ENCODE assay signal across 30 mouse cellular contexts in the genomic region with DNA sequence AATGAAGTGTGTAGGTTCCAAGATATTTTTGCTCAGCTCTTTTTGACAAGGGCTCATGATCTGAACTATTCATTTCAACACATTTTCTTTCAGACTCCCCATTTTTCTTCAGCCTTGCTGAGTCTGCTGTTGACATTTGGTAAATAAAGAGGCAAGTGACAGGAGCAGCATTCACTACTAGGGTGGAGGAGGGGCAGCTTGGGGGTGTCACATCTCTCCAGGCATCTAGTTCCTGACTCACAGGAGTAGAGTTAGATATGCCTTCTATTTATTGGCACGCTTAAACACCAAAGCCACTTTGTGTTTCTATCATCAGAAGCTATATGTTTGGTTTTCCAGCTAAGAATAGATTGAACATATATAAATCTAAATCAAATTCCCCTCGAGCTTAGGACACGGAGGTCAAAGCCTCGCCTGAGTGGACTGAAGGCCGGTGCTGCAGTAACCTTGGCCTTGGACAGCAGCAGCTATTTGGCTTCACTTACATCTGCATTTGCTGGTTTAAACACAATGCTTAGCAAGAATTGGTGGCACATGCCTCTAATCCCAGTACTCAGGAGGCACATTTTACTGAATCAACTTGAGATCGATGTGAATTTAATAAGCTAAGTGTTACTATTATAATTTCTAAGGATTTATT. TPM values are rescaled to one million over a fixed set of nuclear protein-coding genes. Genes with fewer than 3 reads are reported as not detected.
"Had no signal": no experiment of that assay in that cellular context is flagged by ENCODE, and none has a peak within 500 bp of the region (broad histone marks: within the 10 kb centered on the region; RNA-seq: fewer than 3 reads in every experiment).

No protein-coding gene starts in this region.

- H3K36me3 ChIP-seq: heart, embryonic 10.5 days; heart, embryonic 12.5 days; hindbrain, embryonic 10.5 days; hindbrain, embryonic 12.5 days; intestine, embryonic 15.5 days; limb, embryonic 13.5 days; limb, embryonic 15.5 days; liver, embryonic 12.5 days had no signal

- H3K27ac ChIP-seq: heart, embryonic 10.5 days; hindbrain, embryonic 10.5 days; hindbrain, embryonic 12.5 days; hindbrain, embryonic 14.5 days; intestine, embryonic 15.5 days; limb, embryonic 13.5 days; limb, embryonic 15.5 days; liver, embryonic 12.5 days; liver, embryonic 14.5 days had no signal

- DNase-seq: gastrocnemius, postnatal 10 days; gastrocnemius, postnatal 25 days; heart, adult 18-20 months; heart, postnatal 10 days; heart, postnatal 4 days; kidney, adult 18-20 months; kidney, adult 8-10 months; kidney, postnatal 10 days; kidney, postnatal 25 days; kidney, postnatal 4 days; layer of hippocampus, adult 9-11 months; layer of hippocampus, postnatal 36 days; left cerebral cortex, postnatal 4 days; lung, adult 18-20 months had no signal

- H3K4me1 ChIP-seq: heart, embryonic 10.5 days; heart, embryonic 12.5 days; intestine, embryonic 15.5 days; limb, embryonic 13.5 days; limb, embryonic 15.5 days; liver, embryonic 12.5 days had no signal

- H3K9me3 ChIP-seq: heart, embryonic 10.5 days; hindbrain, embryonic 10.5 days; hindbrain, embryonic 12.5 days; intestine, embryonic 15.5 days; limb, embryonic 13.5 days; limb, embryonic 15.5 days; liver, embryonic 12.5 days had no signal

- H3K4me3 ChIP-seq: heart, embryonic 10.5 days; heart, embryonic 12.5 days; hindbrain, embryonic 10.5 days; hindbrain, embryonic 12.5 days; intestine, embryonic 15.5 days; limb, embryonic 13.5 days; limb, embryonic 15.5 days; liver, embryonic 12.5 days had no signal

- ATAC-seq: hindbrain, embryonic 16.5 days; inflammation-experienced regulatory T-cells, adult 6 months; intestine, embryonic 15.5 days; intestine, postnatal 0 days; liver, embryonic 12.5 days had no signal

- H3K9ac ChIP-seq: heart, embryonic 12.5 days; hindbrain, embryonic 12.5 days; hindbrain, embryonic 14.5 days; intestine, embryonic 15.5 days; limb, embryonic 13.5 days; limb, embryonic 15.5 days; liver, embryonic 12.5 days; liver, embryonic 14.5 days had no signal

- H3K4me2 ChIP-seq: heart, embryonic 12.5 days; hindbrain, embryonic 12.5 days; hindbrain, embryonic 14.5 days; intestine, embryonic 15.5 days; limb, embryonic 13.5 days; limb, embryonic 15.5 days; liver, embryonic 12.5 days had no signal

- H3K27me3 ChIP-seq: heart, embryonic 12.5 days; hindbrain, embryonic 12.5 days; intestine, embryonic 15.5 days; limb, embryonic 13.5 days; limb, embryonic 15.5 days; liver, embryonic 12.5 days had no signal

RNA-seq across cellular contexts. Expression of a gene that starts 12.0 kb away (rescaled TPM):
- total RNA-seq: granulocyte monocyte progenitor cell, adult 5-6 weeks; liver, adult 2 months had no signal
- polyA plus RNA-seq: liver, adult 2 months; liver, embryonic 16.5 days had no signal
